Mouse (Mus musculus) kidney, postnatal 0 days (tissue): Measurements from ENCODE around the gene Txnrd1. TPM values are rescaled to one million over a fixed set of nuclear protein-coding genes. Genes with fewer than 3 reads are reported as not detected.

ENCODE experiments used
- ATAC-seq: fragments of 200-750 bp; cut with Nextera tagmentation; replicated peaks from 2 replicates; pipeline ENCODE4 v1.8.0; 2017; ENCODE audit warnings: low read depth, moderate number of reproducible peaks, moderate TSS enrichment, moderate library complexity; ENCODE audit not compliant: low FRiP score
- DNase-seq: peaks from one replicate; pipeline ENCODE4 v3.0.0-alpha.2; 2016; ENCODE audit warnings: low spot score
- H3K27ac ChIP-seq: fragments of 300-500 bp; sonication (generic); 2 replicates; pipeline ENCODE4 v1.5.1; 2014; ENCODE audit warnings: mild to moderate bottlenecking
- H3K27me3 ChIP-seq: fragments of 300-500 bp; sonication (generic); 2 replicates; pipeline ENCODE4 v1.6.1; 2014; ENCODE audit warnings: low read length, mixed read lengths; ENCODE audit not compliant: insufficient read depth
- H3K36me3 ChIP-seq: fragments of 300-500 bp; sonication (generic); 2 replicates; pipeline ENCODE4 v1.6.1; 2014; ENCODE audit warnings: low read length, mixed read lengths; ENCODE audit not compliant: insufficient read depth
- H3K4me1 ChIP-seq: fragments of 300-500 bp; sonication (generic); replicated peaks from 2 replicates; pipeline ENCODE4 v1.6.1; 2014; ENCODE audit warnings: antibody characterized with exemption, low read length, mixed read lengths; ENCODE audit not compliant: insufficient read depth
- H3K4me2 ChIP-seq: fragments of 300-500 bp; sonication (generic); 2 replicates; pipeline ENCODE4 v1.6.1; 2014; ENCODE audit warnings: mild to moderate bottlenecking, low read length, moderate library complexity, mixed read lengths
- H3K4me3 ChIP-seq: fragments of 300-500 bp; sonication (generic); replicated peaks from 2 replicates; pipeline ENCODE4 v1.5.1; 2014; ENCODE audit warnings: low read depth, low read length
- H3K9ac ChIP-seq: fragments of 300-500 bp; sonication (generic); 2 replicates; pipeline ENCODE4 v1.6.1; 2014; ENCODE audit warnings: low read depth, low read length
- H3K9me3 ChIP-seq: fragments of 300-500 bp; sonication (generic); replicated peaks from 2 replicates; pipeline ENCODE4 v1.6.1; 2016; ENCODE audit warnings: low read length, inconsistent platforms, mixed read lengths
- CTCF ChIP-seq: IDR thresholded peaks from 2 replicates; pipeline ENCODE4 v1.5.1; 2016; ENCODE audit warnings: antibody characterized with exemption, low read depth, mild to moderate bottlenecking, moderate library complexity
- WGBS: fragments of 180-500 bp; shearing (Covaris S2); extraction: QIAGEN DNeasy Blood & Tissue Kit; methylation state at CpG from one replicate; pipeline ENCODE4 v1.1.7; 2014; 5-methylcytosine and 5-hydroxymethylcytosine counted together
- polyA plus RNA-seq: library from polyadenylated mRNA; unstranded; fragments of >200 nt; fragmentation: Nextera tagmentation; extraction: Ambion mirVana; gene quantifications from 2 replicates; pipeline ENCODE4 v1.2.1, GENCODE M21; 2015

The Txnrd1 gene
- polyA plus RNA-seq, 1 experiment from 2014 or later: 70.9 TPM

- no peaks in the 10 kb centered on the region for H3K4me1 ChIP-seq
- no peak overlapping the region for H3K4me2 ChIP-seq
- H3K27me3 ChIP-seq: no peaks in the 10 kb centered on the region
- no peak for TF ChIP-seq CTCF
- no peaks in the 10 kb centered on the region for H3K9me3 ChIP-seq
- H3K4me3 ChIP-seq: no peak overlapping the region
- 85% methylated on average over 13 of the region's 13 CpGs for WGBS
- ATAC-seq (no peak), DNase-seq (no peak)
- no peak overlapping the region for H3K27ac ChIP-seq
- peaks cover 26% of the 10 kb centered on the region for H3K36me3 ChIP-seq
- H3K9ac ChIP-seq: no peak overlapping the region
Measured at GRCm38 (mm10) chr10:82897936-82898335, 64.2 kb downstream of the Txnrd1 start.

- no peak overlapping the region for H3K4me3 ChIP-seq
- no peak overlapping the region for H3K9ac ChIP-seq
- TF ChIP-seq CTCF: no peak
- H3K4me1 ChIP-seq: no peaks in the 10 kb centered on the region
- DNase-seq: no peak
- no peak for ATAC-seq
- no peaks in the 10 kb centered on the region for H3K27me3 ChIP-seq
- H3K4me2 ChIP-seq: no peak overlapping the region
- WGBS: 59% methylated on average over 7 of the region's 7 CpGs
- no peaks in the 10 kb centered on the region for H3K9me3 ChIP-seq
- peaks cover 26% of the 10 kb centered on the region for H3K36me3 ChIP-seq
- H3K27ac ChIP-seq: no peak overlapping the region
Measured at GRCm38 (mm10) chr10:82898893-82899292, 65.1 kb downstream of the Txnrd1 start.

GRCm38 (mm10) chr10:82899810-82900421, 66.2 kb downstream of the Txnrd1 start:
- no peaks in the 10 kb centered on the region for H3K27me3 ChIP-seq
- no peak overlapping the region for H3K27ac ChIP-seq
- peaks cover 23% of the 10 kb centered on the region for H3K36me3 ChIP-seq
- peak; percentile 42 for ATAC-seq
- H3K4me3 ChIP-seq: no peak overlapping the region
- no peaks in the 10 kb centered on the region for H3K9me3 ChIP-seq
- H3K9ac ChIP-seq: no peak overlapping the region
- no peak overlapping the region for H3K4me2 ChIP-seq
- no peaks in the 10 kb centered on the region for H3K4me1 ChIP-seq
- WGBS: 44% methylated on average over 16 of the region's 16 CpGs
- no peak for TF ChIP-seq CTCF
- no peak for DNase-seq

- Histone ChIP-seq H3K9ac (no peak overlapping the region), H3K27ac (no peak overlapping the region), H3K4me2 (no peak overlapping the region), H3K9me3 (no peaks in the 10 kb centered on the region), H3K4me3 (no peak overlapping the region), H3K4me1 (no peaks in the 10 kb centered on the region), H3K27me3 (no peaks in the 10 kb centered on the region), H3K36me3 (peaks cover 23% of the 10 kb centered on the region)
- no peak for DNase-seq
- 52% methylated on average over 7 of the region's 7 CpGs for WGBS
- no peak for TF ChIP-seq CTCF
- no peak for ATAC-seq
Measured at GRCm38 (mm10) chr10:82900546-82900945, 66.8 kb downstream of the Txnrd1 start.

GRCm38 (mm10) chr10:82901436-82901835, 67.7 kb downstream of the Txnrd1 start:
- H3K4me2 ChIP-seq: no peak overlapping the region
- 5% methylated on average over 7 of the region's 7 CpGs for WGBS
- ATAC-seq: peak; percentile 68; the same call in 1 of the 2 replicates
- no peak overlapping the region for H3K27ac ChIP-seq
- H3K4me3 ChIP-seq: no peak overlapping the region
- no peaks in the 10 kb centered on the region for H3K9me3 ChIP-seq
- H3K9ac ChIP-seq: no peak overlapping the region
- no peaks in the 10 kb centered on the region for H3K4me1 ChIP-seq
- H3K36me3 ChIP-seq: peaks cover 15% of the 10 kb centered on the region
- peak; percentile 95 for TF ChIP-seq CTCF
- H3K27me3 ChIP-seq: no peaks in the 10 kb centered on the region
- peak; percentile 92 for DNase-seq

GRCm38 (mm10) chr10:82908526-82908925, 74.8 kb downstream of the Txnrd1 start:
- H3K4me2 ChIP-seq: no peak overlapping the region
- no peaks in the 10 kb centered on the region for H3K4me1 ChIP-seq
- H3K4me3 ChIP-seq: no peak overlapping the region
- H3K9me3 ChIP-seq: no peaks in the 10 kb centered on the region
- ATAC-seq: no peak
- H3K27ac ChIP-seq: no peak overlapping the region
- 88% methylated on average over 7 of the region's 7 CpGs for WGBS
- DNase-seq: no peak
- no peaks in the 10 kb centered on the region for H3K27me3 ChIP-seq
- no peak for TF ChIP-seq CTCF
- H3K36me3 ChIP-seq: no peaks in the 10 kb centered on the region
- no peak overlapping the region for H3K9ac ChIP-seq

GRCm38 (mm10) chr10:82909382-82909781, 75.6 kb downstream of the Txnrd1 start:
- no peaks in the 10 kb centered on the region for H3K9me3 ChIP-seq
- H3K4me2 ChIP-seq: peak overlapping the region; percentile 15; the same call in 1 of the 2 replicates
- DNase-seq (peak; percentile 84), ATAC-seq (0 out of 2 replicates have a peak, but pooled peaks have one; percentile 36)
- no peaks in the 10 kb centered on the region for H3K27me3 ChIP-seq
- peak; percentile 91 for TF ChIP-seq CTCF
- WGBS: 16% methylated on average over 9 of the region's 9 CpGs
- H3K27ac ChIP-seq: no peak overlapping the region
- no peaks in the 10 kb centered on the region for H3K36me3 ChIP-seq
- no peak overlapping the region for H3K9ac ChIP-seq
- H3K4me1 ChIP-seq: no peaks in the 10 kb centered on the region
- no peak overlapping the region for H3K4me3 ChIP-seq
